Mouse (Mus musculus): ENCODE measurements around the gene Vhl. TPM values are rescaled to one million over a fixed set of nuclear protein-coding genes. Genes with fewer than 3 reads are reported as not detected.

Vhl gene
- 54.5 and 56.2 TPM in 2 replicates for polyA plus RNA-seq (2016; fragmentation: Nextera tagmentation; extraction: Ambion mirVana)

DNA sequence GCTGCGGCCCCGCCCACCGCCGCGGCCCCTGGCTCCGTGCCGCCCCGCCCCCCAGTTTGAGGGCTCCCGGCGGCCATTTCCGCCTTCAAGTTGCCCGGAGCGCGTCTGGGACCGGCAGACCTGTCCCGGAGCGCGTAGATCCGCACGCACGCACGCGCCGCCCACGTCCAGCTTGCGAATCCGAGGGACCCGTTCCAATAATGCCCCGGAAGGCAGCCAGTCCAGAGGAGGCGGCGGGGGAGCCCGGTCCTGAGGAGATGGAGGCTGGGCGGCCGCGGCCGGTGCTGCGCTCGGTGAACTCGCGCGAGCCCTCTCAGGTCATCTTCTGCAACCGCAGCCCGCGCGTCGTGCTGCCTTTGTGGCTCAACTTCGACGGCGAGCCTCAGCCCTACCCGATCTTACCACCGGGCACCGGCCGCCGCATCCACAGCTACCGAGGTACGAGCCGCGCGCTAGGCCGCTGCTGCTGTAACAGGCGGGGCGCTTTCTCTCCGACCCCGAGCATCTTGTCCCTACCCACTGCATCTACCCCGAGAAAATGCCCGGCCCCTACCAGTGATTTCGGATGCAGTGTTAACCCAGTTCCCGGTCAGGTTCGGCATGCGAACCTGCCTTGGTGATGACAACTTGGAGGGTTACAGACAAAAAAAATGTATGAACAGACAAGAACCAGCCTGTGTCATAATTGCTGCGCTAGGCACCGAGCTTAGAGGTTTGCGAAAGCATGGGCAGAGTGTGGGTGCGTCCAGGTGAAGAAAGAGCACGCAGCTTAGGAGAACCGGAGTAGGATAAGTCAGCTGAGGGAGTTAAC is at the start of gene Vhl:
TSS of gene Vhl (plus strand) at position 19 of the 811 bp plus-strand sequence.
- peak; percentile 76 for ATAC-seq (ENCODE audit: insufficient number of reproducible peaks, insufficient read depth, low FRiP score, low TSS enrichment)
- under 1% methylated on average over 75 of the region's 76 CpGs for WGBS
- Histone ChIP-seq H3K9me3 (no peaks in the 10 kb centered on the region), H3K4me1 (peaks cover 15% of the 10 kb centered on the region), H3K4me3 (peak within 1 kb of the TSS; percentile 71), H3K27ac (peak within 1 kb of the TSS; percentile 85), H3K36me3 (peaks cover 20% of the 10 kb centered on the region), H3K4me2 (replicated peaks) (peak within 1 kb of the TSS; percentile 74), H3K9ac (peak within 1 kb of the TSS; percentile 78), H3K27me3 (no peaks in the 10 kb centered on the region)

DNA sequence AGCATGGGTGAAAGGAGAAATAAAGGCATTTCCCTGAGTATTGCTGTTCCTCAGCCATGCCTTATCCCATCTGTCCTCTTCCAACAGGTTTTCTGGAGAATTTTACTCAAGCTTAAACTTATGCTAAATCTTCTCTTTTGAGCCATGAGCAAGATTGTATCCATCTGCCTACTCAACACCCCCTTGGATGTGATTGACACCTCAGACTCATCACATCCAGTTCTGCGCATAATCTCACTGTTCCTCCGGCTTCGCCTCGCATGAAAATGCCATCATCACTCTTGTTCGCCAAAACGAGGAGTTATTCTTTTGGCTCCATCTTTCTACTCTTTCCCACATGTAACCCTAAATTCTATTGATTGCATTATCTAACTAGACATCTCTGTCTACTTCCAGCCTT is 47.7 kb upstream of the Vhl start:
- H3K4me1 ChIP-seq = no peaks in the 10 kb centered on the region
- H3K27ac ChIP-seq = no peak overlapping the region
- H3K9me3 ChIP-seq = no peaks in the 10 kb centered on the region
- WGBS = 96% methylated on average over 6 of the region's 6 CpGs
- no peak for ATAC-seq (ENCODE audit: insufficient number of reproducible peaks, insufficient read depth, low FRiP score, low TSS enrichment)
- H3K4me3 ChIP-seq = no peak overlapping the region
- H3K9ac ChIP-seq = no peak overlapping the region
- H3K27me3 ChIP-seq = no peaks in the 10 kb centered on the region
- no peak overlapping the region for H3K4me2 ChIP-seq (replicated peaks)
- peaks cover 11% of the 10 kb centered on the region for H3K36me3 ChIP-seq

DNA sequence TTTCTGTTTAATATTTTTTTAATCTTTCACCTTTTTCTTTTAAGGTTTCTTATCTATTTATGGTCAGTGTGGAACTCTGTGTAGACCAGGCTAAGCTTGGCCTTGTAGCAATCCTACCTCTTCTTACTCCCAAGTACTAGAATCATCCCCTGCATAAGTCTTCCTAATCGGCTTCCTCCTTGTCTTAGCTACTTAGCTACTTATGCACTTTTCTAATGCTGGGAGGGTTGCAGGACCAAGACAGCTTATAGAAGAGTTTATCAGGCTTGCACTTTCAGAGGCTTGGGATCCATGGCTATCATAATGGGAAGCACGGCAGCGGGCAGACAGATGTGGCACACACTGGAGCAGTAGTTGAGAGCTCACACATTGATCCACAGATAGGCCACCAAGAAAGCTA is 44.5 kb upstream of the Vhl start:
- H3K27me3 ChIP-seq = no peaks in the 10 kb centered on the region
- H3K4me3 ChIP-seq = no peak overlapping the region
- ATAC-seq (ENCODE audit: insufficient number of reproducible peaks, insufficient read depth, low FRiP score, low TSS enrichment) = no peak
- no peak overlapping the region for H3K27ac ChIP-seq
- H3K4me2 ChIP-seq (replicated peaks) = no peak overlapping the region
- peaks cover 7% of the 10 kb centered on the region for H3K36me3 ChIP-seq
- no peaks in the 10 kb centered on the region for H3K9me3 ChIP-seq
- no peaks in the 10 kb centered on the region for H3K4me1 ChIP-seq
- H3K9ac ChIP-seq = no peak overlapping the region
- WGBS = 90% methylated on average over 3 of the region's 3 CpGs

DNA sequence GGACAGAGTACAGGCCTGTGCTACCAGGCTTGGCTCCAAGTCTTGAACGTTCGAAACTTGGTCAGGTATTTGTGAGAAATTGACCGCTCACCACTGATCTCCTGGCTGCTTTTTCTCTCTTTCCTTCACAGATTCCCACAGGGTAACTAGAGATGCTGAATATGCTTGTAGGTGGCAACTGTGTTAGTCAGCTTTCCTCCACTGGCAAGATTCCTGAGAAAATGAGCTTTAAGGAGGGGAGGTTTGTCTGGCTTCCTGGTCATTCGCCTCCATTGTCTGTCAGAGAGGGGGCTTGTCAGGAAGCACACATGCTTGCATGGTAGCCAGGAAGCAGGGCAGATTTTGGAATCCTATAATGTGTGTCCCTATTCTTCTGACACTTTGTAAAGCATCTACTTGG is 40.7 kb upstream of the Vhl start:
- no peaks in the 10 kb centered on the region for H3K27me3 ChIP-seq
- H3K4me3 ChIP-seq = no peak overlapping the region
- no peak overlapping the region for H3K4me2 ChIP-seq (replicated peaks)
- peaks cover 13% of the 10 kb centered on the region for H3K36me3 ChIP-seq
- 91% methylated on average over 4 of the region's 4 CpGs for WGBS
- H3K9ac ChIP-seq = no peak overlapping the region
- no peaks in the 10 kb centered on the region for H3K4me1 ChIP-seq
- H3K9me3 ChIP-seq = no peaks in the 10 kb centered on the region
- no peak overlapping the region for H3K27ac ChIP-seq
- no peak for ATAC-seq (ENCODE audit: insufficient number of reproducible peaks, insufficient read depth, low FRiP score, low TSS enrichment)

DNA sequence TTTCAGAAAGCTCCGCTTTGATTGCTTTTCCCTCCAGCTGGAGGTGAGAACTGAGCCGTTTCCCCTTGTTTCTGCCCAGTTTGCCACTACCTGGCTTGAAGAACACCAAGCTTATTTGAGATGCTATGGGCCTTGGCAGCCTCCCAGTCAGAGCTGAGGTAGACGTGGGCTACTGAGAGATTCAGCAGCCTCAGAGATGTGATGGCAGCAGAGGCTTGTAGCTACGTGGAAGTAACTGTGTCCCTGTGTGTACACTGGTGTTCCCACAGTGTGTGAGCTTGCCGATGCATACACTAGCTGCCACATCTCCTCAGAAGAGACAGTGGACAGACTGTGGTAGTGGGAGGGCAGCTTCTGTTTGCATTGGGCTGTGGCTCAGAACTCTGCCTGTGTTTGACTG is 38.7 kb upstream of the Vhl start:
- WGBS = 91% methylated on average over 5 of the region's 5 CpGs
- no peaks in the 10 kb centered on the region for H3K9me3 ChIP-seq

DNA sequence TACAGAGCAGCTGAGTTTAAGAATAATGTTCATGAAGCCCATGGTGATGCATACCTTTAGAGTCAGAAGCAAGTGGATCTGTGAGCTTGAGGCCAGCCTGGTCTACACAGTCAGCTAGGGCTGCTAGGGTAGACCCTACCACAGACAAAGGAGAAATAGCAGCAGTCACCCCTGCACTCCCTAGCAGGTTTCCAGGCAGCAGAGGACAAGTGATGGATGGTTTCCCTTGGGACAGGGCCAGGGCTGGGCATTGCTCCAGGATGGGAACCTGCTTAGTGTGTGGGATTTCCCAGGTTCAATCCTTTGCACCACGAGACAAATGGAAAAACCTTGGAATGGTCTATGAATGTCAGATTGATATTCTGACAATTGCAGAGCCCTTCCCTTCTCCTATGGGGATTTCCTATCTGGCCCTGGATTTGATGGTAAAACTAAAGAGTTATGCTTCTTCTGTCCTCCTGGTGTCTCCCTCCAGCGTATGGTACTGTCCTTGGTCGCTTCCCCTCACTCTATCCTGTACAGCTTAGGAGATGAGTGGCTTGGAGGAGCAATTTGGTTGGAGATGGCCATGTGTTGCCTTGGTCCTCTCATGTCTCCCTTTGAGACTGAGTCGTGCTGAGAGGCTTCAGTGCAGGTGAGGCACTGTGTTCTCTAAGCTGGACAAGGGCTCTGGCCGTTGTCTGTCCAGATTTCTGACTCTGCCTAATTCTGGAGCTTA is 37.1 kb upstream of the Vhl start:
- Histone ChIP-seq H3K27me3 (no peaks in the 10 kb centered on the region), H3K9ac (no peak overlapping the region), H3K4me3 (no peak overlapping the region), H3K36me3 (peaks cover 14% of the 10 kb centered on the region; the same call in 1 of the 2 replicates), H3K4me2 (replicated peaks) (no peak overlapping the region), H3K9me3 (no peaks in the 10 kb centered on the region), H3K4me1 (no peaks in the 10 kb centered on the region), H3K27ac (no peak overlapping the region)
- WGBS = 77% methylated on average over 5 of the region's 5 CpGs
- ATAC-seq (ENCODE audit: insufficient number of reproducible peaks, insufficient read depth, low FRiP score, low TSS enrichment) = no peak

More for the DNA sequence above, 38.7 kb upstream of the Vhl start:
- ATAC-seq (ENCODE audit: insufficient number of reproducible peaks, insufficient read depth, low FRiP score, low TSS enrichment) = no peak
- Histone ChIP-seq H3K4me3 (no peak overlapping the region), H3K27me3 (no peaks in the 10 kb centered on the region), H3K4me1 (no peaks in the 10 kb centered on the region), H3K4me2 (replicated peaks) (no peak overlapping the region), H3K9ac (no peak overlapping the region), H3K27ac (no peak overlapping the region), H3K36me3 (peaks cover 13% of the 10 kb centered on the region; the same call in 1 of the 2 replicates)

DNA sequence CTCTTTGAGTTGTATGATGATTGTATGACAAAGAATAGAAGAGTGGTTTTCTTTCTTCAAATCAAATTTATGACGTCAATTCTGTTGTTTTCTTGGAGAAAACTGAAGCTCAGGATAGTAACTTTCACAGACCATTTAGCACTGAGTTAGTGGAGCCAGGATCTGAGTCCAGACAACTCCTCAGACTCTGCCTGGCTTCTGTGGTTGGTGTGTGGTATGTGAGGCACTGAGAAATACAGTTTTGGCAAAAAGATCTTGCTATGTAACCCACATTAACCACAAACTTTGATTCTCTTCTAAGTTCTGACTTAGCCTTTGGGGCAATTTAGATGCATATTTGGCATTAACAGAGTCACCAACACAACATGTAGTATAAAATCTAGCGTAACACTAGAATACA is 31.1 kb upstream of the Vhl start:
- WGBS = 98% methylated on average over 2 of the region's 2 CpGs
- Histone ChIP-seq H3K36me3 (0 out of 2 replicates have a peak, but pooled peaks cover 9% of the 10 kb centered on the region), H3K27ac (no peak overlapping the region), H3K9me3 (no peaks in the 10 kb centered on the region), H3K4me2 (replicated peaks) (no peak overlapping the region), H3K4me1 (no peaks in the 10 kb centered on the region), H3K9ac (no peak overlapping the region), H3K27me3 (no peaks in the 10 kb centered on the region), H3K4me3 (no peak overlapping the region)
- no peak for ATAC-seq (ENCODE audit: insufficient number of reproducible peaks, insufficient read depth, low FRiP score, low TSS enrichment)

DNA sequence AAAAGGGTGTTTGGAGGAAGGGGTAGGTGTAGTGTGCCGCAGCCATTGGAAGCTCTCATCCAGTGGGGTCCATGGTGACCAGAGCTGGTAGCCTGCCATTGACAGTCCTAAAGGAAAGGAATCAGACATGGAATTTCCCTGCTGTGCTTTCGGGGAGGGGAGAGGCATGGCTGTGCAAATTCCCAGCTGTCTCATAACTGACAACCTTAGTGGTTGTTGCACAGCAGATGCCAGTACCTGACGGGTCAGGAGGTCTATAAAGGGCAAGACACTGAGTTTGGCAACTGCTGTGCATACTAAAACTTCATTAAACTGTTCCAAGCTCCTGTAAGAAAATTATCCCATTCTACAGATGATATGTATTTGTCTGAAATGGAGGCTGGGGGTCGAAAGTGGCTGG is 25.8 kb upstream of the Vhl start:
- Histone ChIP-seq H3K27me3 (no peaks in the 10 kb centered on the region), H3K9me3 (no peaks in the 10 kb centered on the region), H3K36me3 (0 out of 2 replicates have a peak, but pooled peaks cover 2% of the 10 kb centered on the region), H3K9ac (no peak overlapping the region), H3K27ac (no peak overlapping the region), H3K4me2 (replicated peaks) (no peak overlapping the region), H3K4me1 (no peaks in the 10 kb centered on the region), H3K4me3 (no peak overlapping the region)
- ATAC-seq (ENCODE audit: insufficient number of reproducible peaks, insufficient read depth, low FRiP score, low TSS enrichment) = no peak
- 92% methylated on average over 4 of the region's 4 CpGs for WGBS

DNA sequence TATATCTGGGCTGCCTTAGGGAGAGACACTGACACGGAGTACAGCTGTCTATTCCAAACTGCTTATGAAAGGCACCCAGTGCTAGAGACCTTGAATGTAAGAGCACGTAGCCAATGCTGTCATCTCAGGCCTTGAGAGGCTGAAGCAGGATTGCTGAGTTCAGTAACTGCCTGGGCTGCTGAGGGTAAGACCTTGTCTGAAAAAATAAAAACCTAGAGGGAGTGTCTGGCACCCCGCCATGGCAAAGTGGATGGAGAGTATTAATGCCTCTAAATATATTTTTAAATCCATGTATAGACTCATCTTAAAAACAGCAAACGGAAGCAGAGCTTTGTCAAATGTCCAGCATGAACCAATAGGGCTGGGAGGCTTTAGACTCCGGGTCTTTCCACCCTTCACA is 23.9 kb upstream of the Vhl start:
- no peak overlapping the region for H3K4me2 ChIP-seq (replicated peaks)
- WGBS = 78% methylated on average over 5 of the region's 5 CpGs
- no peaks in the 10 kb centered on the region for H3K27me3 ChIP-seq
- H3K4me3 ChIP-seq = no peak overlapping the region
- no peaks in the 10 kb centered on the region for H3K4me1 ChIP-seq
- no peak for ATAC-seq (ENCODE audit: insufficient number of reproducible peaks, insufficient read depth, low FRiP score, low TSS enrichment)
- 0 out of 2 replicates have a peak, but pooled peaks cover 2% of the 10 kb centered on the region for H3K36me3 ChIP-seq
- no peak overlapping the region for H3K27ac ChIP-seq
- H3K9me3 ChIP-seq = no peaks in the 10 kb centered on the region
- no peak overlapping the region for H3K9ac ChIP-seq

DNA sequence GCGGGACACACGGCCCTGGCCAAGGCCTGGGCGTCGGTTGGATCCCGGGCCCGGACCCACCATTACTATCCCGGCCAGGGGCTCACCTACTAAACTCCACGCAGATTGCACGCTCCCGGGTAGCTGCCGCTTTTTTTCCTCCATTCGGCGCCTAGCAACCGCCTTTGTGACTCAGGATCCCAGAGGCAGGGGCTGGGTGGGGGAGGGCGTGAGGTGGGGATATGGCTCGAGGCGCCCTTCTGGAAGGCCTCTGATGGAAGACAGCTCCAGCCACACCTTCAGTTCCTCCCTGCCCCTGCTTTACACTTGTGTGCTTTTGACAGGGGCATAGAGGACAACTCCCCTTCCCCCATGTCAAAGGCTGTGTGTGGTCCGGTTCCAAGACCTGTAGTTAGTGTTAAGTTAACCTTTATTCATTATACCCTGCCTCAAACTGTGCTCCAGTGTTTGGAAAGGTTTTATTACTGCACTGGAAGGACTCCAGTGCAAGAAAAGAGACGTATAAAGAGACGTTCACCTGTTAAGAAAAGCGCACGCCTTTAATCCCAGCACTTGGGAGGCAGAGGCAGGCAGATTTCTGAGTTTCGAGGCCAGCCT is 23.1 kb upstream of the Vhl start, which contains the start of gene Fancd2os:
TSS of gene Fancd2os (minus strand) at position 173 of the 597 bp plus-strand sequence.
- Histone ChIP-seq H3K27me3 (no peaks in the 10 kb centered on the region), H3K9ac (no peak within 1 kb of the TSS), H3K4me1 (peaks cover 4% of the 10 kb centered on the region), H3K9me3 (no peaks in the 10 kb centered on the region), H3K27ac (no peak within 1 kb of the TSS), H3K4me3 (no peak within 1 kb of the TSS), H3K36me3 (0 out of 2 replicates have a peak, but pooled peaks cover 2% of the 10 kb centered on the region), H3K4me2 (replicated peaks) (no peak within 1 kb of the TSS)
- ATAC-seq (ENCODE audit: insufficient number of reproducible peaks, insufficient read depth, low FRiP score, low TSS enrichment) = no peak
- 43% methylated on average over 23 of the region's 23 CpGs for WGBS

DNA sequence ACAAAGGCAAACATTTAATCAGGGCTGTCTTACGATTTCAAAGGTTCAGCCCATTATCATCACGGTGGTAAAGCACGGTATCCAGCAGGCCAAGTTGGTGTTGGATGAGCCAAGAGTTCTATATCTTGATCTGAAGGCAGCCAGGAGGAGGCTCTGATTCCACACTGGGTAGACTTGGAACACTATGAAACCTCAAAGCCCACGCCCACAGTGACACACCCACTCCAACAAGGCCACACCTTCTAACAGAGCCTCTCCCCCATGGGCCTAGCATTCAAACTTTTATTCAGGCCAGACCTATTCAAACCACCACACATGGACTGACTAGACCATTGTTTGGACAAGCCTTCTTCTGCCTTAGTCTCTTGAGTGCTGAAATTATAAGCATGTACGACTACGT is 20.9 kb upstream of the Vhl start:
- no peak overlapping the region for H3K27ac ChIP-seq
- no peak overlapping the region for H3K4me2 ChIP-seq (replicated peaks)
- WGBS = 93% methylated on average over 6 of the region's 6 CpGs
- no peak overlapping the region for H3K4me3 ChIP-seq
- no peaks in the 10 kb centered on the region for H3K36me3 ChIP-seq
- no peak overlapping the region for H3K9ac ChIP-seq
- ATAC-seq (ENCODE audit: insufficient number of reproducible peaks, insufficient read depth, low FRiP score, low TSS enrichment) = no peak
- H3K9me3 ChIP-seq = no peaks in the 10 kb centered on the region
- H3K27me3 ChIP-seq = no peaks in the 10 kb centered on the region
- H3K4me1 ChIP-seq = peaks cover 17% of the 10 kb centered on the region

Measured in embryonic facial prominence, embryonic 12.5 days (tissue).